Mouse (Mus musculus): ENCODE results near the gene Olfr1395.

Gene Olfr1395

DNA sequence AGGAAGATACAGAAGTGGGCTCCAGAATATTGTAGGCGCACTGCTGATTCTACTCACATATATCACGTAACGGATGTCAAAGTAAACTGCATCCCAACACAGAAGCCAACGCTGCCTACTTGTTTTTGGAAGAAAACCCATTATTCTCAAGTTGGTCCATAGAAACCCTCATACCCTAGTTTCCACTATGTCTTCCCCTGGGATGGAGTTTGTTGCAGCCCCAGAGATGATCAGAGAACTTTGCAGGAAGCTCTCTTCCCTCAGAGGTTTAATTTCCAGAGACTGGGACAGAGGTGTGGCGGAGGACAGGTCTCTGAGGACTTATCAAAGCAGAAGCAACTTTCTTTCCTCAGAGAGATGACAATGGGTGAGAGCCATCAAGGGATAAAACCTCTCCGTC, at the start of gene Olfr1395:
Olfr1395 (plus strand) TSS at position 301 of the 400 bp plus-strand sequence.
- no peak for DNase-seq (ENCODE audit: low spot score)

DNA sequence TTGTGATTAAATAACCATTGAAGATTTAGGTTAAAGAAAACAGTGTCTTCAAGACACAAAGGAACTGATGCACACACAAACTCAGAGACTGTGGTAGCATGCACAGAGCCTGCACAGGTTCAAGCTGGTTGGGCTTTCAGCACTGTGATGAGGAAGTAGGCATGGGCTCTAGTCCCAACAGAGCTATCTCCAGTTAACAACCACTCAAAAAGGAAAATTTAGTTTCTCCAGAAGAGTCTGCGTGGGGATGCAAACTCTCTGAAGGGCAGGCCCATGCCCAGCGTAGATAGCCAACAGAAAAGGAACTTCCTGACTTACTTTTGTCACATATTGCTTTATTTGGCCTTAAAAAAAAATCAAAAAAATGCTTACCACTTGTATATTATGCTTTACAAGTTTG, 49.3 kb upstream of the Olfr1395 start:
- no peak for DNase-seq (ENCODE audit: low spot score)

DNA sequence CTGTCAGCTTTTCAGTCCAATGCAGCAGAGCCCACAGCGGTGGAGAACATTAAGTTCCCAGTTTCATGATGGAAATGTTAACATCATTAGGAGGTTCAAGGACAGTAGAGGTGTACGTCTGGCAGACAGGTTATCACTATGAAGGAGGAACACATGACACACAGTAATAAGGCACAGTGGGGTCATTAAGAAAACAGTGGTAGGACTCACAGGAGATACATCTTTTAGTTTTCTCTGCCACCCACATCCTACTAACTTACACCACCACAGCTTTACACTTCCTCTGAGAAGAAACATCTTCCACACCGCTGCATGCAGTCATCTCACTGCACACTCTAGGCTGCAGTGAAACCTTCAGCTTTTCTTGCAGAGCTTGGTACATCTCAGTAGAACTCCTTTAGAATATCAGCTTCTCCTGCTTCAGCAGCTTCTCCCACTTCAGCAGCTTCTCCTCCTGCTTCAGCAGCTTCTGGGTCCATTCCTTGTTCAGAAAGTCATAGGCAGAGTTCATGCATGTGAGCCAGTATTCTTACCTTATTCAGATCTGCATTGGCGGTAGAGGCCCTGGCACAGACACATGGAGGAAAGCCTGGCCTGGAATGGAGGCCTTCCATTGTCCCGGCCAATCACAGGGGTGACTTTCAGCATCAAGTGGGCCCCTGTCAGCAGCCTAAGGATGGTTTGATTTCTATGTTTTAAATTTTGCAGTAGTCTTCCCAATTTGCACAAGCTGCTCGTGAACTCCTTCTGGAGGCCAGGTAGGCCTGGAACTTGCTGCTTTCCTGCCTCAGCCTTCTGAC, 48.0 kb upstream of the Olfr1395 start:
- DNase-seq (ENCODE audit: low spot score) = no peak

DNA sequence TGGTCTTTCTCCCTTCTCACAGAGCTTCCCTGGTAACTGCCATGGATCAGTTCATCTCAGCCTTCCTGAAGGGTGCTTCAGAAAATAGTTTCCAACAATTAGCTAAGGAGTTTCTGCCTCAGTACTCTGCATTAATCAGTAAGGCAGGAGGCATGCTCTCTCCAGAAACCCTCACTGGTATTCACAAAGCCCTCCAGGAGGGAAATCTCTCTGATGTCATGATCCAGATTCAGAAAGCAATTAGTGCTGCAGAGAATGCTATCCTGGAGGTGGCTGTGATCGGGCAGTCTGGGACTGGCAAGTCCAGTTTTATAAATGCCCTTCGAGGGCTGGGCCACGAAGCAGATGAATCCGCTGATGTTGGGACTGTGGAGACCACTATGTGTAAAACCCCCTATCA, 46.7 kb upstream of the Olfr1395 start:
- no peak for DNase-seq (ENCODE audit: low spot score)

DNA sequence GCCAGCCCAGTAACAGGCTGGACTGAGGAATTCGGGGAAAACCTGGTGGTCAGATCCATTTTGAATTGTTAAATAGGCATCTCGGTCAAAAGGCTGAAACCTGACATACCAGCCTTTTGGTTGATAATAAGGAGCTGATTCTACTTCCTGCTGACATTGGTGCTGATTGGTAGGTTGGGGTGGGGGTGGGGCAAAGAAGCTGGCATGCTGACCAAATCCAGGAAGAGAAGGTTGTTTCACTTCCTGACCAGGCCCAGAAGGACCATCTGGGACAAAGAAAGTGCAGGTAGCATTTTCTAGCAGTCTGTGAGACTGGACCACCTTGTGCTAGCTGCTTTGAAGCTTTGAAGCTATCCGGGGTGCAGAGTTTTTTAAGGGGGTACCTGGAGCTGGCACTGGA, 41.7 kb upstream of the Olfr1395 start:
- DNase-seq (ENCODE audit: low spot score) = no peak

DNA sequence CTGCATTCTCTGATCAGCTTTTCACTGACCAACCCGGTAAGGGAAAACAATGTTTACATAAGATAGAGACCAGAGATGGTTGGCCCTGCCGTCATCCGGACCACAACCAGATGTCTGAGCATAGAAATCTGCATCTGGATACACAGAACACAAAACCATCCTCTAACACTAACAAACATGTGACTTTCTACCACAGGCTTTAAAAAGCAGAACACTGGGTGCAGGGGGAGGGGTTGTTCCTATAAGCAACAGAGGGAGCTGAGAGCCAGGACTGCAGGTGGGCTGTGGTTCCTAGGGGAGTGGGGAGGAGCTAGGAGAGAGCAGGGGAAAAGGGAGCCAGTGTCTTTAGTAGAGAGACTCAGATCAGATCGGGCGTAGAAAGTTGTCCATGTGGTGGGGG, 40.6 kb upstream of the Olfr1395 start:
- no peak for DNase-seq (ENCODE audit: low spot score)

DNA sequence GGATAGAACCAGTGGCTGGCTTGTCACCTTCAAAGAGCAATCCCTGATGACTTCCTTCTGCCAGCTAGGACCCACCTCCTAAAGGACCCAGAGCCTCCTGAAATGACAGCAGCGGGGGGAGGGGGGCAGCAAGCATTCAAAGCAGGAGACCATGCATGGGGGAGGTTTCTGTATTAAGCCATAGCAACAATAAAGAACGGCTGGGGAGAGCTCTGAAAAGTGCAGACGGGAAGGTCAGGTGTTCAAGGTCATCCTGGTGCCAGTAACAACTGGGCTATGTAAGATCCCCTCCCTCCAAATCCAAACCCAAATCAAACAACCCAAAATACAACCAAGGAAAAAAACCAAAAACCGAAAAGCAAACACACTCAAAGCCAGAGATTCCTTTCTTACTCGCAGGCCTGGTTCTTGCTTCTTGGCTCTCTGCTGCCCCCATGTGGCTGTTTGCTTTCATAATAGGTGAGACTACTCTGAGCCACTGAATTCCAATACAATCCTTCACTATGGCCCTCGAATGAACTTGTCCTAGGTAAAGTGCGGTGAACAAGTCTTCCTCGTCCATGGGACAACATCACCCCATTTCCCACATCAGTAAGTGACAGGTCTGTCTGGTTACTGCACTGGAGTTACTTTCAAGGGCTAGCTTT, 38.9 kb upstream of the Olfr1395 start:
- peak; percentile 74 for DNase-seq (ENCODE audit: low spot score)

DNA sequence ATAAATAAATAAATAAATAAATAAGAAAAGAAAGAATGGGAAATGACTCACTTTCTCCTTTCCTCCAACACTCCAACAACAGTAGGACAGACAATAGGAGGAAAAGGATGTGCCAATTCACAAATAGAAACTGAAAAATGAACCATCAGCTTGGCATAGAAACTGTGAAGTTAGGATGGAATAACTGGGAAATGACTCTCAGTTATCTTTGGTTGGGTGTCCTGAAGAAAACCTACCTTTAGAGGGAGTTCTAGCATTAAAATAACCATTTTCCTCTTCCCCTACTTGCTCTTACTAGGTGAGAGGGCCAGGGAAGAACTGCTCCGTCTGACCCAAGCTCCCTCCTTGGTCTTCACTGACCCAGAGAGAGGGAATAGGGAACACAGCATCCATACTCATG, 36.3 kb upstream of the Olfr1395 start:
- DNase-seq (ENCODE audit: low spot score) = no peak

DNA sequence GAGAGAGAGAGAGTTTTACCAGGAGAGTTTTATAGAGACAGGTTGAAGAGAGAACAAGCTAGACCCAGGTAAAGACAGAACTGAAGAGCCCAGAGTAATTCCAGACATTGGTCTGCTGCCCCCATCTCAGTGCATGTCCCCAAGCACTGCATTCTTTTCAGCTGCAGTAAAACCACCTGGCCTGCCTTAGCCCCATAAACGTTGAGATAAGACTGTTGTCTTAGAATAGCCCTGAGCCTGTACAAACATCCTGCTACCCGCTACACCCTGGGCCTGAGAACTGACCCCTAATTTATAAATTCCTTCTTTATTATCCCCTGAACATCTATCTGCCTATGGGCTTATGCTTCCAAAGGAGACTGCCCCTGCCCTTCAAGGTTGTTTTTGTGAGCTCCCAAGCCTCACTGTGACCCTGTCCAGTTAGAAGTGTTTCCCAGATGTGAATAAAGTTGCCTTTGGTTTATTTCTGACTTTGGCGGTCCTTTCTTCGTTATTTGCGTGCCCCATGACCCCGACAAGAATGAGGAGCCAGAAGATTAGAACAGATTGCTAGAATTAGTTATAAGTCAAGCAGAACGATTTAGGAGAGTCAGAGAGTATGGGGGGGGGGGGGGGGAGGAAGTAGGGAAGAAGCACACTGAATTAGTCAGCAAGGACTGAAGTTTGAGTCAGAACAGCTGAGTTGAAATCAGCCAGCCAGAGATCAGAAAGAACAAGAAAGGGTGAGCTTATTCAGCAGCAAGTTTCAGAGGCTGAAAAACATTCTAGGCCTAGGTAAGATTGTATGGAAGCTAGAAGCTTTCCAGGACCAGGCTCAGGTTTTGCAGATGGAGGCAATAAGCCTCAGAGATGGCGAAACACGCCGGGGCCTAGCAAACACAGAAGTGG, 34.2 kb upstream of the Olfr1395 start:
- no peak for DNase-seq (ENCODE audit: low spot score)

DNA sequence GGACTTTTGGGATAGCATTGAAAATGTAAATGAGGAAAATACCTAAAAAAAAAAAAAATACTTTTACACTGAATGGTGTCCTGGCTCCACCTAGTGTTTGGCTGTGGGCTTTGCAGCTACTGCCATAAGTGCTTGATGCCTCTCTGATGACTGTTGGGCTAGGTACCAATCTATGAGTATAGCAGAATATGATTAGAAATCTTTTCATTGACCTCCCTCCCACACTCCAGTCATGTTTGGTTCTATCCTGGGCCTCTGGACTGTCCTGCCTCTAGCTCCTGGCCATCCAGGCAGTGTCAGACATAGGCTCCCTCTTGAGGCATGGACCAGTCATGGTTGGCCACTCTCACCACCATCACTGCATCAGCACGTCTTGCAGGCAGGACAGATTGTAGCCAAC, 33.2 kb upstream of the Olfr1395 start:
- DNase-seq (ENCODE audit: low spot score) = no peak

DNA sequence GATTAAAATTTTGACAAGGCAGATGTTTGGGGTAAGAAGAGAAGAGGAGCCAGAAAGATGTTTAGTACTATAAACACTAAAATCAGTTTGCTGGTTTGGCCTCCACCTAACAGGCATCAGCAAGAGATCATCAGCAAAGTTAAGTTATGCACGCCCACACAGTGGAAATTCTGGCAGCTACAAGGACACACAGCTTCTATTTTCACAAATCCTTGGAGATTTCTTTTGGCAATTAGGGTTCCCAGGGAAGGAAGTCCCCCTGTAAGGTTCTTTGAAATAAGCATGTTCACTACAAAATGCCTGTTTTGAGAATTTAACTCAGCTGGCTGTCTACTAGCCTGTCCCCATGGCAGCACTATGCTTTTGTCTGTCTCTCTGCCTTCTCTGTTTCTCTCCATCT, 31.1 kb upstream of the Olfr1395 start:
- DNase-seq (ENCODE audit: low spot score) = no peak

DNA sequence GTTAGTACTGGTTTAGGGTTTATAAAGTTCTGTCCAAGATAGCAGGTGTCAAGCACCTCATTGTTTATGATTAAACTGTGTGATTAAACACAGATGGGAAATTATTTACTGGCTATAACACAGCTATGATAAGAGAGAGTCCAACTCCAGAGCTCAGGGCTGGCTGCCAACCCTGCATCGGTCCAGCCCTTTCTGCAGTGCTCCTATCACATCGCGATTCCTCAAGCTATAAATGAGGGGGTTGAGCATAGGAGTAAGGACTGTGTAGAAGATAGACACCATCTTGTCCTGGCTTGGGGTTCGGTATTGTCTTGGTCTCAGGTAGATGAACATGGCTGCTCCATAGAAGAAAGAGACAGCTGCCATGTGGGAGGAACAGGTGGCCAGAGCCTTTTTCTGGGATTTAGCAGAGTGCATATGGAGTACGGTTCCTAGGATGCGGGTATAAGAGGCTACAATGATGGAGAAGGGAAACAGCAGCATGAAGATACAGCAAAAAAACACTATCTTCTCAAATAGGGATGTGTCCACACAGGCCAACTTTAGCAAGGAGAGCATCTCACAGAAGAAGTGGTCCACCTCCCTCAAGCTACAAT, 29.4 kb upstream of the Olfr1395 start:
- DNase-seq (ENCODE audit: low spot score) = no peak

DNA sequence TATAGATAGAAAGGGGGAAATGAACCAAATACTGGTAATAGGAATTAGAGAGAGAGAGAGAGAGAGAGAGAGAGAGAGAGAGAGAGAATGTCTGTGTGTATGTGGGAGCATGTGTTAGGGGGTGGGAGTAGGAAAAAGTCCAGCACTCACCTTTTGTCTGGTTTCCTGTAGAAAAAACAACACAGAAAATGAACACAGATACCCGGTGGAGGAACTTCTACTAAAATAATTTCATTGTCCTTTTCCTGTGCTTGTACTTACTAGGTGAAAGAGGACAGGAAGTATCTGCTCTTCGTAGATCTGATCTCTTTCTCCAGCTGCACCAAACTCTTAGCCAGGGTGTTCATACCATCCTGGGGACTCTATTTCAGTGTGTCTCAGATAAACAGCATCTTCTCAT, 27.9 kb upstream of the Olfr1395 start:
- no peak for DNase-seq (ENCODE audit: low spot score)

DNA sequence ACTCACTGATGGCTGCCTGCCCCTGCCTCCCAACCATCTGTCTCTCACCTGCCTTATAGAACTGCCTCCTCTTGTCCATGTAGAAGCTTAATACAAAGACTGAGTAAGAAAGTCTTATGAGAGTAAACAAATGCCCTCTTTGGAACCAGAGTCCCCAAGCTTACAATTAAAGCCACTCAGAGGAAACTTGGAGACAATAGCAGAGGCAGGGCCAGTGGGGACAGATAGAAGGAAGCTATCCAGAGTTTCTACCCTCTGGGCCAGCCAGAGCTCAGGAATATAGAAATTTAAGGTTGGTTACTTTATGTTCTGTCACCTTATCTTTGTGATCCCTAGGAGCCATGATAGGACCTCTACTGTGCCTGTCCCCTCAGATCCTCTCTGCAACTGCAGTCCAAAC, 27.3 kb upstream of the Olfr1395 start, which contains the start of gene Olfr1396:
Olfr1396 (minus strand) TSS at position 101 of the 400 bp plus-strand sequence.
- DNase-seq (ENCODE audit: low spot score) = no peak

DNA sequence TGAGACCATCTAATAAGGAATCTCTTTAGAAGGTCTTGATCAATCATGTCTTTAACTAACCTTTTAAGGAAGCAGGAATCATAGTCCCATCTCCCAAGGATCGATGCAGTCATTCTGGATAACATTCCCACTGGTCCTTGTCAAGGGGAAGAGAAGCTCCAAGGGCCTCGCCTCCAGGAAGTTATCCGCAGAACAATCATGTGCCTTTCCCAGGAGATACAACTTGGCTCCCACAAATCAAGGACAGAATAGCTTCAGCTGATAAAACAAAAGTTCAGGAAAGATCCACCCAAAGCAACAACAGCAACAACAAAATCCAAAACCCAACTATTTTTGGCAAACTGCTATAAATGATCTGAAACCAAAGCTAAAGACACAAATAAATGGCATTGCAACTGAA, 22.4 kb upstream of the Olfr1395 start:
- DNase-seq (ENCODE audit: low spot score) = no peak

DNA sequence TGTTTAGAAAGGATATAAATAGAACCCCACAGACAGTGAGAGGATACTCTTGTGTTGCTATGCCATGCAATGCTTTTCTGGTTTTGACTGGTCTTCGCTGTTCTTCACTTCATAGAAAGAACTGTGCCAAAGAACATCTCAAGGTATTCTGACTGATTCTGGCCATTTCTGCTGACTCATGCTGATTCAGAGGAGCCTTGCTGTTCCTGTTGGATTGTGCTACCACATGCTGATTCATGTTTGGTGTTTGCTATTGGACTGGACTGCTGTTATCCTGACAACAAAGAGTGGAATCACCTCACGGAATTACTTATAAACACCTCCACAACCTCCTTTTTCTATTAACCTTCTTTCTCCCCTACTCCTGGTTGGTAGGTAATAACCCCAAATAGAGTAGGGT, 17.9 kb upstream of the Olfr1395 start:
- no peak for DNase-seq (ENCODE audit: low spot score)

DNA sequence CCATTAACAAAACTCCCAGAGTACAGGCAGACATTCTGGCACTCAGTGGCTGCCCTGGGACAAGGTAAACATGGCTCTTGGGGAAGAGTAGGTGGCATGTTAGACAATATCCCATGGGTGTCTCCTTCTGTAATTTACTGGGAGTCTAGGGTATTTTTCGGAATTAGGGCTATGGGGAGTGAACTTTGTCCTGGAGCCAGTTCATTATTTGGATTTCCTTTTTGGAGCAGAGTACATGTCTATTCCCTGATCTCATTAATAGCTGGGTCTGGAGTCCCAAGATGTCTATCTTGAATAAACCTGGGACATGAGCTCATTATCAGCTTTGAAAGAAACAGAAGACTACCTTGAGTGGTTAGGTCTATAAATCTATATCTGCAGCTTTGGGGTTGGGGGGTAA, 12.0 kb downstream of the Olfr1395 start, which contains the start of gene Olfr1394:
Olfr1394 (plus strand) TSS at position 301 of the 400 bp plus-strand sequence.
- no peak for DNase-seq (ENCODE audit: low spot score)

DNA sequence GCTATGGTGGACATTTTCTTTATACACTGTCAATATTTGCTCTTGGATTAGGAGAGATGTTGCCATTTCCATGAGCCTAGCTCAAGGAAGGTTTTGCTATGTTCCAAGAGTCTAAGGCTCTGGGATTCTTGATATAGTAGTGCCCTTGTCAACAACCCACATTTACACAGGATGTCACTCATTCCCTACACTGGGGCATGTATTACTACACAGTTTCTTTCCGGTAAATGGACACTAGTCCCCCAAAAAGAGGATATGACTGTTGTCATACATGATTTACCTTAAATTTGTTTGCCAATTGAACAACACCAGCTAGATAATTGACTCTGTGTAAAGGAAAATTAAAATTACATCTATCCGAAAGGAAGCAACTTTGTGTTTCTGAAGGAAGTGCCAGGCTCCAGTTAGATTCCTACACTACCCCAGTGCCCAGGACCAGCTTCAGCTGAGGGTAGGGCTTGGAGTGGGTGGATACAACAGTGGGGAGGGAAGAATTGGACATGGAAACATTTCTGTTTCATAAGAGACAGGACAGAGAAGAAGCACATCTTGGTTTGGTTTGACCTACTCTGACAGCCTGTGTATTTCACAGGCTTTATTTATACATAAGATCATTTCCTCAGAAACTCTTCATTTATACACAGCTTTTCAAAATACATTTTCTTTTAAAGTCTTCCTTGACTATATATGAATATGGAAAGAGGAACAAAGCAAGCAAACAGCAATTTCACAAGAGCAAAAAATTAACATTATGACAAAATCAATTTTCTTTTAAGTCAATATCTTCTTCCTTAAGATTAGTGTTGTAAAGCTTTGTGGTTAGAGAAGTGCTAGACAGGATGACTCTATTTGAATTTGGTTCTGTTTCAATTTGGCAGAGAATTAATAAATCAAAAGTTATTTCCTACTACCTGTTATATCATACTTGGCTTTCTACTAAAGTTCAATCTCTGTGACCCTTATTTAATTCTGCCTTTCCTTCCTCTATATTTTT, 15.0 kb downstream of the Olfr1395 start:
- DNase-seq (ENCODE audit: low spot score) = no peak

DNA sequence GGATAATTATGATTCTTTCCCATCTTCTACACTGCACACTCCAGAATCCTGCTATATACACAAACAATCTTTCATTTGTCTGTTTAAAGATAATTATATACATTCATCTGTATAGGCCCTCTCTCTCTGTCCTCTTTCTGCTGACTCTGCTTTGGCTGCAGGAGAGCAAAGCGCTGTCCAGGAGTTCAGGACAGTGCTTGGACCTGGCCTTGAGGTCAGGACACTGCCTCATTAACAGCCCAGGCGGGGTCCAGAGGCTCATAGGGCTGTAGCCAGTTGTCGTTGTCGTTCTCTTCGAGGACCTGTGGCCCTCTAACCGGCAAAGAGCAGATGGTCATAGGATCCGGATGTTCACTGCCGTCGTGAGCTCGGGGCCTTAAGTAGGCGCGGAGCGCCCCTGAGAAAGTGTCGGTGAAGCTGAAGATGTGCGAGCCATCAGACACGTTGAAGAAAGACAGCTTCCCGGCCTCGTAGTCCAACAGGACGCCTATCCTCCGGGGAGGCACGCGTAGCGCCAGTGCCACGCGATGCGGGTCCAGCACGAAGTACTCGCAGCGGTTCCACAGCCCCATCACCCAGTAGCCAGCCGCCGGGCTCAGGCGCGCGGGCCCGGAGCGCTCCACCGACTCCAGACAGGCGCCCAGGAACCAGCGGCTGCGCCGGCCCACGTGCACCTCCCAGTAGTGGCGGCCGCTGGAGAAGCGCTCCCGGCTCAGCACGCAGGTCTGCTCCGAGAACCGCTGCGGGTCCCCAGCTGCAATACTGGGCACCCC, 27.0 kb downstream of the Olfr1395 start:
- peak; percentile 22 for DNase-seq (ENCODE audit: low spot score)

DNA sequence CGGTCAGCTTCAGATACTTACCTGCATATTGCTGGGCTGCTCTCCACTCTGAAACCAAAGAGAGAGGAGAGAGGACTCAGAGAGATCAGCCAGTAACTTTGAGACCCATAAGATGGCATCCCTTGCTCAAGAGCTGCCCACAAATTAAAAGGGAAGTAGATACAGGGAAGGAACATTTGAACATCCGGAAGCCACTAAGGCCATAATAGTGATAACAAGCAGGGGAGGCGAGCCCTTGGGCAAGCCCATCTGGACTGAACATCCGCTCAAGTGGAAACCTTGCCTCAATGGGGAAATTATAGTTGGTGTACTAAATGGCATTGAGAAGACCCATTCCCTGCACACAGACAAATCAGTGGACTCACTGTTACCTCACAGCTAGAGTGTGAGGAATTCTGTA, 28.5 kb downstream of the Olfr1395 start:
- DNase-seq (ENCODE audit: low spot score) = no peak
